Mouse (Mus musculus): ENCODE results near the gene Cyp4b1. TPM values are rescaled to one million over a fixed set of nuclear protein-coding genes. Genes with fewer than 3 reads are reported as not detected.
"Not testable (repeated sequence)": the region's sequence is repeated elsewhere in the genome, so short reads cannot be mapped to it uniquely, and the experiment has no call there.

The Cyp4b1 gene
- total RNA-seq (2021), result 1 to 10 TPM; 2.0 to 2.6 TPM
- long read RNA-seq, experiment 1, partial matches to known transcripts, result 0 of 4 reads
- long read RNA-seq, experiment 1, other reads (novel, unspliced or antisense), result 1 of 4 reads
- long read RNA-seq, experiment 2, transcript Cyp4b1-201 (12 exons, 1,892 nt), result major isoform, 5 of 6 reads
- long read RNA-seq, experiment 2, partial matches to known transcripts, result 0 of 6 reads
- long read RNA-seq, experiment 2, other reads (novel, unspliced or antisense), result 1 of 6 reads

GRCm38 (mm10) chr4:115647580-115647979, at the start of gene Cyp4b1:
TSS of gene Cyp4b1 (minus strand) at chr4:115647723.
- DNase-seq, result peak; percentile 36

GRCm38 (mm10) chr4:115686299-115686698, 38.8 kb upstream of the Cyp4b1 start:
- DNase-seq, result no peak

- no peak for DNase-seq
Observed at GRCm38 (mm10) chr4:115659190-115659589, 11.7 kb upstream of the Cyp4b1 start.

DNA sequence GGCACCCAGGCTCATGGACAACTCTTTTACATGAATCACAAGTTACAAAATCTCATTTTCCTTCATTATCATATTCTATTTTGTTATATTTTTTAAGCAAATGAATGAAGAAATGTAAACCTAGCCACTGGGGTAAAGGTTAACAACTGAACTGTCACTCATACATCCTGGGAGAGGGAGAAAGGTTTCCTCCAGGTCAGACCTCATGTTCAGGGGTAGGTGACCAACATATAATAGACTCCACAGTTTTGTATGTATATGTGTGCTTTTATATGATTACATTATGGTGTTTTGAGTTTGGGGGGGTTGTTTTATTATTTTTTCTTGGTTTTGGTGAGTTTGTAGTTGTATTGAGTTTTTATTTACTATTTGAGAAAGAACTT, 10.3 kb upstream of the Cyp4b1 start:
- no peak for DNase-seq

DNA sequence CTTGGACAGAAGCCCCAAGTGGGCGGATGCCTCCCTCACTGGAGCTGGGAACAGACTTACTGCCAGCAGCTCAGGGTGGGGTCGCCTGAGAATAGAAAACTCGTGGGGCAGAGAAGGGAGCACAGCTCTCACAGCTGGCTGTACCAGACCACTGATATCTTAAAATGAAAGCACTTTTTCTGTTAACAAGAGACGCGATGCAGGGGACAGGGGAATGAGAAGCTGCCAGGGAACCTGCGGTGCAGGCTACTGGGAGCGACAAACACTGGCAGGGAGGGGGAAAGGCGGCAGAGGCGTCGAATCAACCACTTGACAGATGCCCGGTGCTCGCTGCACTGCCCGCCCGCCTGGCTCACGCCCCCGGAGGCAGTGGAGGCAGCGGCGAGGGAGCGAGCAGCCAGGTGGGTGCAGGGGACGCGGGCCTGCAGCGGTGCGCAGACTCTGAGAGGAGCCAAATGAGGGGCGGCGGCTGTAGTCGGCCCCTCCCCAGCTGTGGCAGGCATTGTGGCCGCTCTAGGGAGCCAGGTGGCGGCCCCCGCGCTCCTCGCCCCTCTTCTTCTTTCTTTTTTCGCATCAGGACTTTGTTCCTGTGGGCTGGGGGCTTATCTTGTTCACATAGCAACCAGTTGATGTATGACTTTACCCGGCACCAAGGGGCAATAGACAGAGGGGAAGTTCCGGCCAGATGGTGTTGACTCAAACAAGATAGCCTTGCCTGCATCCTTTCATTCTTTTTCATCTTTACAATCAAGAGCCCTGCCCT, 9.8 kb upstream of the Cyp4b1 start:
- peak; percentile 31 for DNase-seq

- DNase-seq, result not testable (repeated sequence)
Observed at GRCm38 (mm10) chr4:115656535-115656922, 9.0 kb upstream of the Cyp4b1 start.

- not testable (repeated sequence) for DNase-seq
Observed at GRCm38 (mm10) chr4:115655841-115656534, 8.5 kb upstream of the Cyp4b1 start.

DNA sequence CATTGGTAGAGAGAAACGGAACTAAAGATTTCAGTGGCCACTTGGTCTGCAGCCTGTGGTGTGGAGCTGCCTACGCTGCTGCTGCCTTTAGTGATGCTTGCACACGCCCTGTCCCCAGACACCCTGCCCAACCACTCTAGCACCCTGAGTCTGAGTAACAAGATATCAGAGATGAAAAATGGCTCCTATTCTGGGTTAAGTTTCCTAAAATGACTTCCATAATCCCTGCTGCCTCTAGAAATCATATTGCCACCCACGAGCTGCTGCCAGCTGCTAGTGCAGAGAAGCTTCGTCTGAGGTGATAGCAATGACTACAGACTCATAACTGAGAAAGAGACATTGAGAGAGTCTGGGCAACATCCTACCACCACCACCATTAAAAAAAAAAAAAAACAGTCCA, 3.3 kb upstream of the Cyp4b1 start:
- DNase-seq, result no peak

GRCm38 (mm10) chr4:115649344-115649743, 1.8 kb upstream of the Cyp4b1 start:
- DNase-seq, result no peak

DNA sequence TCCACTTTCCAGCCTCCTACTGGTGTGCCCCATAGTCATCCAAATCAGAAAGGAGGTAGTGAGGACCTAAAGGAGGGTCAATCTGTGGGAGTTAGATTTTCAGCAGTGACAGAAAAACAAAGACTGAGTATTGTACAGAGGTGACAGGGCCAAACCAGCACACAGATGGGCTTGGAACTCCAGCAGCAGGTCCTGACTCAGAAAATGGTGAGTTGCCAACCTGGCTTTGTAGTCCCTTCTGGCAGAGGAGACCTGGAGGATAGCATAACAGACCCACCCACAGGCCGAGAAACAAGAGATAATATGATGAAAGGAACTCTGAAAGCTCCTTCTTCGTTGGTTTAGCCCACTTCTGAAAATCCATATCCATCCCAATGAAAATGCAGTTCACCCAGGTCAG, 1.2 kb upstream of the Cyp4b1 start:
- no peak for DNase-seq

DNA sequence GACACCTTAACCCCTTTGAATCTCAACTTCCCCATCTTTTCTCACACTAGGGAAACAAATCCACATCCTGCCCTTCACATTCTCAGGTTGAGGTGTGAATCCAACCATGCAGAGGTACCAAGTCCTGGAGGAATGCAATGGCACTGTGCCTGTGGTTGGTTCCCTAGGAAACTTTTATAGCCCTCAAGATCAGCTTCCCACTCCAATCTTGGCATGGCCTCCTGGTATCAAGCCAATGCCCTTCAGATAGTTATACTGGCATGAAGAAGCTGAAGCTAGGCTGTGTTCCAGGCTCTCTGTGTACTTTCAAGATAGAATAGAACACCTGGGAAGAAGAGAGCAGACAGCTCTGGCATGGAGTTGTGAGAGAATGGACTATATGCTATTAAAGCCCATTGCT, 2.2 kb downstream of the Cyp4b1 start:
- DNase-seq, result no peak

DNA sequence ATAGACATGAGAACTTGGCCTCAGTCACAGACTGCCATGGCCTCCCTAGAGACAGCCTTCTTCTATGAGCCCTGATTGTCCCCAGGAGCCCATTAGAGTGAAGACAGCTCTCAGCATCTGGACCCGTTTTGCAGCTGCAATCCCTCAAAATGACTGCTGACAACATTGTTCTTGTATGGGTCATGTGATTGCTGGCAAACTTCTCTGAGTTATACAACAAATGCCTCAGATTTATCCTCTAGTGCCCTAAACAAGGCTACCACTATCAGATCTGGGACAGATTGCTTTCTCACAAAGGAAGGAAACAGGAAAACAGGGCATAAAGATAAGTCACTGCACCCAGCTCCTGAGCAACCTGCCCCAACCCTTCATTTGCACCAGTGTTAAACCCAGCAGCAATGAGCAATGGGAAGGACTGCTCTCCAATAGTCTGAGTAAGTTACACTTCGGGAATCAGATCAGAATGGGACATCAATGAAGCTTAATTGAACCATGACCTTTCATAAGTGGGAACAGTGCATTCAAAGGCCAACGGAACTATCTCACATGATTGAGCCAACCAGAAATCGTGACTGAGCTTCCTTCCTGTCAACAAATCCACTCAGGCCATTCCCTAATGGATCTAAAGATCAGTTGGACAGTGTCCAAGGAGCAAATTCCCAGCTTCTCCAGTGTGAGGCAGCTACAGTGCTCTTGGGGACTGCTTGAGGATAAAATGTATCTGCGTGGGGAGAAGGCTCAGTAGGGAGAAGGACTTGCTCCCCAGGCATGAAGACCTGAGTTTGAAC, 4.4 kb downstream of the Cyp4b1 start:
- no peak for DNase-seq

DNA sequence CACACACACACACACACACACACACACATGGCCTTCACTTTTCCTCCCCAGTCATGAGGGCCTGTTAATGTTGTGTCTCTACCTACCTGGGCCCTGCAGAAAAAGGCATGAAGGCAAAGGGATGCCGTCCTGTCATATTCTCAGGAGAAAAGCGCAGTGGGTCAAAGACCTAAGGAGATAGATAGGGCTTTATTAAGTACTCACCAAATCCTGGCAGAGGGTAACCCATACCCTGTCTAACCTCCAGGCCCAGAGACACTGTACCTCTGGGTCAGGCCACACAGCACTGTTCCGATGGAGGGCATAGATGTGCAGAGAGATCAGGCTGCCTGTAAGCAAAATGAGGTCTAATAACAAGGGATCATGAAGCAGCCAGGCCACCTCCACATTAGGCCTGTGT, 22.0 kb downstream of the Cyp4b1 start:
- DNase-seq, result not testable (repeated sequence)

- DNase-seq, result no peak
Observed at GRCm38 (mm10) chr4:115614005-115614404, 33.5 kb downstream of the Cyp4b1 start.

DNA sequence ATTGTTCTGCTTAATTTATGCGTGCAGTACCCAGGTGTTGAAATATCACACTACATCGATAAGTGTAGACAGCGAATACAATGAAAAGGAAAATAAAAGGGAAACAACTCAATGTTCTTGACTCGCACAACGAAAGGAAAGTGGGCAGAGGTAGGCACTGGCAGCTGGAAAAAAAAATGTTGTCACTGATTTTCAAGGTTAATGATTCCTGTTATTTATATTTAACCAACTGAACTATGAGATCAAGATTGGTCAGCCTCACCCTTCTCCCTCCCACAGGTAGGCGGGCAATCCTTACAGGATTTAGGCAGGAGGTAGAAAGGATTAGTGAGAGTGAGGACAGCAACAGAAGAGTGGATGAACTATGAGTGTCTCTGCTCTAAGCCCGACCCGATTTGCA, 46.9 kb downstream of the Cyp4b1 start, which contains the start of gene Cyp4a32:
Gene Cyp4a32 (plus strand): TSS at position 359 of the 400 bp plus-strand sequence.
- DNase-seq, result not testable (repeated sequence)

DNA sequence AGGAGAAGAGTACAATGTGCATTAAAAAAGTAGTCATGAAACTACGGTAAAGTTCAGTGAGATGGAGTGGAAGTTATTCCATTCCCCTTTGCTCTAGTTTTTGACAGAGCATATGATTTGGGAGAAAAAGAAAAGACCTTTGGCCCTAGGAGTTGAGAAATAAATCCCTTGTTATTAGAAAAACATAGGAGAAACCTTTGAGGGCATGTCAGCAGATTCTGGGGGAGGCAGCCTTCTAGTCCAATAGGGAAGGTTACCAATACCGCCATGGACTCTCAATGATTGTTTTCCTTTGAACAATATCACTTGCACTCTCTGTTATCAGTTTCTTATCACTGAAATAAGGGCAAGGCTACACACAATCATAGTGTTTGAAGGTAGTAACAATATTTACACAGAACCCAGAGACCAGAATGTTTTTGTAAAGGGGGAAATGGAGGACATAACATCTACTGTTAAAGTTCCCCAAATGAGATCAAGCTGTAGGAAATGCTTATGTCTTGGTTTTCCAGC, 50.6 kb downstream of the Cyp4b1 start:
- no peak for DNase-seq

GRCm38 (mm10) chr4:115596357-115596756, 51.2 kb downstream of the Cyp4b1 start:
- no peak for DNase-seq

DNA sequence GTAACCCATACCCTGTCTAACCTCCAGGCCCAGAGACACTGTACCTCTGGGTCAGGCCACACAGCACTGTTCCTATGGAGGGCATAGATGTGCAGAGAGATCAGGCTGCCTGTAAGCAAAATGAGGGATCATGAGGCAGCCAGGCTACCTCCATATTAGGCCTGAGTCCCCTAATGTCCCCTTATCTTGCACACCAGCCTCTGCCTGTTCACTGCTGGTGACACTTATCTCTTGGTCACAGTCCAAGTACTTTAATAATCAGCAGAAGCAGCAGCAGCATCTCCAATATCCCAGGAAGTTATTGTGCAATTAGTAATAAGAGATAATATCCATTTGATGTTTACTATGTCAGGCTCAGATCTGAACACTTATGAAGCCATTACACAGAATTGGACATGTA, 64.5 kb downstream of the Cyp4b1 start:
- DNase-seq, result no peak

- DNase-seq, result no peak
Observed at GRCm38 (mm10) chr4:115575776-115576175, 71.7 kb downstream of the Cyp4b1 start.

- DNase-seq, result no peak
Observed at GRCm38 (mm10) chr4:115575255-115575654, 72.3 kb downstream of the Cyp4b1 start.
